Mouse (Mus musculus) hindbrain, embryonic 12.5 days (tissue): Measurements from ENCODE around the gene Dkkl1. TPM values are rescaled to one million over a fixed set of nuclear protein-coding genes. Genes with fewer than 3 reads are reported as not detected.

ENCODE experiments used
- ATAC-seq: fragments of 200-750 bp; cut with Nextera tagmentation; 2 replicates; pipeline ENCODE4 v1.8.0; 2017; ENCODE audit warnings: moderate TSS enrichment; ENCODE audit not compliant: low FRiP score
- H3K27ac ChIP-seq: fragments of 300-500 bp; sonication (generic); 2 replicates; pipeline ENCODE4 v1.5.1; 2016; ENCODE audit warnings: mild to moderate bottlenecking
- H3K27me3 ChIP-seq: fragments of 300-500 bp; sonication (generic); 2 replicates; pipeline ENCODE4 v1.6.1; 2016; ENCODE audit warnings: mild to moderate bottlenecking
- H3K36me3 ChIP-seq: fragments of 300-500 bp; sonication (generic); 2 replicates; pipeline ENCODE4 v1.6.1; 2016; ENCODE audit warnings: mild to moderate bottlenecking
- H3K4me1 ChIP-seq: fragments of 300-500 bp; sonication (generic); 2 replicates; pipeline ENCODE4 v1.6.1; 2016
- H3K4me2 ChIP-seq: fragments of 300-500 bp; sonication (generic); replicated peaks from 2 replicates; pipeline ENCODE4 v1.6.1; 2016; ENCODE audit warnings: mild to moderate bottlenecking
- H3K4me3 ChIP-seq: fragments of 300-500 bp; sonication (generic); 2 replicates; pipeline ENCODE4 v1.5.1; 2016; ENCODE audit warnings: mild to moderate bottlenecking
- H3K9ac ChIP-seq: fragments of 300-500 bp; sonication (generic); 2 replicates; pipeline ENCODE4 v1.6.1; 2016; ENCODE audit warnings: mild to moderate bottlenecking, moderate library complexity
- H3K9me3 ChIP-seq: fragments of 300-500 bp; sonication (generic); replicated peaks from 2 replicates; pipeline ENCODE4 v1.6.1; 2016; ENCODE audit warnings: mild to moderate bottlenecking
- WGBS: fragments of 180-500 bp; shearing (Covaris S2); methylation state at CpG from one replicate; pipeline ENCODE4 v1.1.7; 2016; 5-methylcytosine and 5-hydroxymethylcytosine counted together
- polyA plus RNA-seq: library from polyadenylated mRNA; unstranded; fragments of >200 nt; fragmentation: Nextera tagmentation; extraction: Ambion mirVana; gene quantifications from 2 replicates; pipeline ENCODE4 v1.2.1, GENCODE M21; 2016

Gene Dkkl1
- polyA plus RNA-seq, 1 experiment from 2014 or later, result 3.4 TPM

- no peak overlapping the region for H3K4me3 ChIP-seq
- no peak overlapping the region for H3K27ac ChIP-seq
- no peak for ATAC-seq
- H3K27me3 ChIP-seq, result peaks cover 29% of the 10 kb centered on the region
- 64% methylated on average over 5 of the region's 5 CpGs for WGBS
- no peaks in the 10 kb centered on the region for H3K36me3 ChIP-seq
- no peak overlapping the region for H3K9ac ChIP-seq
- no peak overlapping the region for H3K4me2 ChIP-seq
- H3K9me3 ChIP-seq, result no peaks in the 10 kb centered on the region
- H3K4me1 ChIP-seq, result peaks cover 5% of the 10 kb centered on the region
Measured at GRCm38 (mm10) chr7:45196994-45197393, 15.0 kb downstream of the Dkkl1 start.

DNA sequence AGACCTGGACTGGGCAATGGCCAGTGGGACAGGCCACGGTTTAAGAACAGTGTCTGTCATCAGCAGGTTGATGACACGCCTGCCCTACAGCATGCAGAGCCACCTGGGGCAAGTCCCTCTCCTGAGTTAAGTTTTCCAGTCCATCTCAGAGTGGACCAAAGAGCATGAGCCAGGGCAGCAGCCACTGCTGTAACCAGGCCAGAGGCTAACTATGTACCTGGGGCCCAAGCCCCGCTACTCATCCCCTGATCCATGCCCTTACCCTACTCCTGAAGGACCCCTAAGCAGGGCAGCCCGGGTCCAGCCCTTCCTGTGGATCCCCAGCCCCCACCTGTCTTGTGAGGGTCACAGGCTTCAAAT is 15.8 kb downstream of the Dkkl1 start:
- Histone ChIP-seq H3K4me1 (peaks cover 9% of the 10 kb centered on the region), H3K27ac (no peak overlapping the region), H3K27me3 (peaks cover 29% of the 10 kb centered on the region), H3K9me3 (no peaks in the 10 kb centered on the region), H3K36me3 (no peaks in the 10 kb centered on the region), H3K9ac (no peak overlapping the region), H3K4me3 (no peak overlapping the region), H3K4me2 (no peak overlapping the region)
- no peak for ATAC-seq
- WGBS, result 80% methylated on average over 4 of the region's 4 CpGs

DNA sequence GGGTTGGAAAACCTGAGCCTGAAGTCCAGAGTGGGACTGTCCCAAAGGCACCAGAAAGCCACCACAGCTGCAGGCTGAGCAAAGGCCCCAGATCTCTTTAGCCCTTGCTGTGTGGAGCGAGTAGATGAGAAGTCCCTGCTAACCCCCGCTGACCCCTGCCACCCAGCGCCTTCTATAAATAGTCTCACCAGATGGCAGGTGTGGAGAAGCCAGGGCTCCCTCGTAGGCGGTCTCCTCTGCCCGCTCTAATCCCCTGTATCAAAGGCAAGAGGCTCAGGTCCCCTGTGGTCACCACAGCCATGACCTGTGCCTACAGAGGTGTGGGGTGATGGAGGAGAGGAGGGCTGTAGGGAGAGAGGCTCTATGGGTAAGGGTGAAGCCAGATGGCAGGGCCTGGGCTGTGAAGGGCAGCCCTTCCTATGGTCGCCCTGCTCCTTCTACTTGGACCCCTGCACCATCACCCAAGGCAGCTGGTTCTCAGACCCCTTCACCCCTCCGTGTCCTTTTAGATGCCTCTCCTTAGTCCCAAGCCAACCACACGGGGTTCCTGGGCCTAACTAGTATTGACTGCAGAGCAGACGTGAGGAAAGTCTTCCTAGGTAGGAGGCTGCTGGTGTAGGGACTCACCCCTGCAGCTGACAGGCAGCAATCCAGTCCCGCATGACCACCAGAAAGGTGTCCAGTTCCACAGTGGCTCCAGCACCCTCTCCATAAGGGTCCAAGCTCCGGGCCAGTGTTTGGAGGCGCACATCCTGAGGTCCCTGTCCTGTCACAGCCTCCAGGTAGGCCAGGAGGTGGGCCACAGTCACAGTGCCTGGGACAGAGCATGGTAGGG is 16.4 kb downstream of the Dkkl1 start:
- ATAC-seq, result no peak
- Histone ChIP-seq H3K27me3 (peaks cover 27% of the 10 kb centered on the region), H3K27ac (no peak overlapping the region), H3K9me3 (no peaks in the 10 kb centered on the region), H3K4me2 (no peak overlapping the region), H3K4me1 (peaks cover 9% of the 10 kb centered on the region), H3K9ac (no peak overlapping the region), H3K4me3 (no peak overlapping the region), H3K36me3 (no peaks in the 10 kb centered on the region)
- WGBS, result 56% methylated on average over 13 of the region's 13 CpGs

GRCm38 (mm10) chr7:45193871-45194785 is 17.8 kb downstream of the Dkkl1 start:
- Histone ChIP-seq H3K27ac (no peak overlapping the region), H3K27me3 (peaks cover 31% of the 10 kb centered on the region), H3K9me3 (no peaks in the 10 kb centered on the region), H3K4me1 (peaks cover 9% of the 10 kb centered on the region), H3K4me2 (no peak overlapping the region), H3K9ac (no peak overlapping the region), H3K4me3 (no peak overlapping the region), H3K36me3 (no peaks in the 10 kb centered on the region)
- 74% methylated on average over 17 of the region's 17 CpGs for WGBS
- no peak for ATAC-seq

DNA sequence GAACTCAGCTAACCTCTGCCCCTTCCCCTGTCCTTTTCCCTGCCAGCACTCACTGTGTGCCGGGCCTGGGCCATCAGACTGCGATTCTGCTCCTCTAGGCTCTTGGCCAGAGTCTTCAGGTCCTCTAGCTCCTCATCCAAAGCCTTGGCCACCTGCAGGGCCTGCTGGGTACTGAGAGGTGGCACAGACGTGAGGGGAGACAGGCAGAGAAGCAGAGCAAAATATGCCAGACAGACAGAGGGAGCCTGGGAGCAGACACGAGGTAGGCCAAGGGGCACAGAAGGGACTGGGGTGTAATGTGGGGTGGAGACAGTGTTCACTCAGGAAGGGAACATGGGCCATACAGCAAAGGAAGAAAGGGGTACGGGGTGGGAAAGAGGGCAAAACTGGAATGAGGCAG is 18.5 kb downstream of the Dkkl1 start:
- WGBS, result 61% methylated on average over 5 of the region's 5 CpGs
- peaks cover 36% of the 10 kb centered on the region for H3K27me3 ChIP-seq
- no peak for ATAC-seq
- no peak overlapping the region for H3K4me2 ChIP-seq
- no peaks in the 10 kb centered on the region for H3K9me3 ChIP-seq
- no peak overlapping the region for H3K4me3 ChIP-seq
- no peak overlapping the region for H3K27ac ChIP-seq
- no peak overlapping the region for H3K9ac ChIP-seq
- H3K4me1 ChIP-seq, result peaks cover 9% of the 10 kb centered on the region
- no peaks in the 10 kb centered on the region for H3K36me3 ChIP-seq

DNA sequence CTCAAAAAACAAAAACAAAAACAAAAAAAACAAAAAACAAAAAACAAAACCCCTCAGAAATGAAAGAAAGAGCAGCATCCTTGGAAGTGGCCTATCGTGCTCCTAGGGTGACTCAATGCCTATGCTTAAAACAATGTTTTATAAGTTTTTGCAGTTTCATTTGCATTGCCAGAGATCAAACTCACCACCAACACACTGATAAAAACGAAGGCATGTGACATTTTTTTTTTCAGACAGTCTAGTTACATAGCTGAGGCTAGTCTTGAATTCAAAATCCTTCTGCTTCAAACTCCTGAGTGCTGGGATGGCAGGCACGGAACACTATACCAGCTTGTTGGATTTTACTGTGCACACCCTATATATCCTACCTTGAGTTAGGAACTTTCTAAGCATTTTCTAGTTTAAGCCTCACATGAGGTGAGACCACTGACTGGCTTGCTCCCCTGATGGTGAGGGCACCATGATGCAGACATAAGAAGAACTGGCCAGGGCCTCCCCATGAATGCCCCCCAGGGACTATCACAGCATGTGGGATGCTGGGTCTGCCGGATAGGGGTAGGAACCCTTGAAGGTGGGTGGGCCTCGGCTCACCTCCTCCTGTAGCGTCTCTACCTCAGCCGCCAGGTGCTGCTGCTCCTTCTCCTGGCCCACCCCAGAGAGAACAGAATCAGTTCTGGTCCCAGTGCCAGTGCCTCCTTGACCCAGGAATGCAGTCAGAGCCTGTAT is 19.2 kb downstream of the Dkkl1 start:
- Histone ChIP-seq H3K27me3 (peaks cover 43% of the 10 kb centered on the region), H3K4me2 (no peak overlapping the region), H3K4me3 (no peak overlapping the region), H3K9ac (no peak overlapping the region), H3K9me3 (no peaks in the 10 kb centered on the region), H3K4me1 (peaks cover 9% of the 10 kb centered on the region), H3K27ac (no peak overlapping the region), H3K36me3 (no peaks in the 10 kb centered on the region)
- WGBS, result 75% methylated on average over 7 of the region's 7 CpGs
- no peak for ATAC-seq

DNA sequence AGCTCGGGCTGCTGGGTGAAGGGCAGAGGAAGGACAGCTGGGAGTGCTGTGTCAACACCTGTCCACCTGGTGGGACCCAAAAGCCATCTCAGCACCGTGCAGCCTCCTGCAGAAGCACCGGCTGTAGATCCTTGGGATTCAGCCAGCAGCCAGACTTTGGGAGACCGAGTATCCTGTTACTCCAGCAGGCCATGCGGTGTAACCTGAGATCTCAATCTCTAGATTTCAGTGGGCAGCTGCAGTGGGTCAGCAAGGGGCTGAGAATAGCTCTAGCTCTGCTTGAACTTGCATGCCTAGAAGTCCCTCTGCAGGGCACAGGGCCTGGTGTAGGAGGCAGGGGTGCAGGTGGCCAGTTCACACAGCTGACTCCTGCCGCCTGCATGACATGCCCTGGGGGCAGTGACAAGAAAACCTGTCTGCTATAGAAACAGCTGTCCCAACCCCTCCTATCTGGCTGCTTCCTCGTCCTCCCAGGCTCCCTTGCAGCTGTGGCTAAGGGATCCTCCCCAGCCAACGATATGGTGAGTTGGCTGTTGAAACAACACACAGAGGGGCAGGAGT is 20.1 kb downstream of the Dkkl1 start:
- WGBS, result 21% methylated on average over 8 of the region's 8 CpGs
- ATAC-seq, result peak; percentile 24; the same call in 1 of the 2 replicates
- Histone ChIP-seq H3K27me3 (peaks cover 44% of the 10 kb centered on the region), H3K4me3 (no peak overlapping the region), H3K36me3 (no peaks in the 10 kb centered on the region), H3K4me2 (no peak overlapping the region; the same call in 1 of the 2 replicates), H3K4me1 (peaks cover 9% of the 10 kb centered on the region), H3K27ac (no peak overlapping the region), H3K9ac (no peak overlapping the region), H3K9me3 (no peaks in the 10 kb centered on the region)

DNA sequence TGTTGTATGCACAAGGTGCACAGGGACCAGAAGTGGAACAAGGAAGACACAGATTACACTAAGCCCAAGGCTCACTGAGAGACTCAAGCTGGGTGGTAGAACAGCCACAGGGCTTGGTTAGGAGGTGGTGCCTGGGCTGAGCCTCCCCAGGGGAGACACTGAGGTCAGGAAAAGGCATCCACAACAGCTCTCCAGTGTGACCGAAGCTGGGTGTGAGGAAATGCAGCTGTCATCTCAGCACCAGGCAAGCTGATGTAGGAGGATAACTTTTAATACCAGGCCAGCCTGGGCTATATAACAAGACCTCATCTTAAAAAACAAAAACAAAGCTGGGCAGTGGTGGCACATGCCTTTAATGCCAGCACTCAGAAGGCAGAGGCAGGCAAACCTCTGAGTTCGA is 20.8 kb downstream of the Dkkl1 start:
- Histone ChIP-seq H3K27me3 (peaks cover 46% of the 10 kb centered on the region), H3K9me3 (no peaks in the 10 kb centered on the region)
- 76% methylated on average over 2 of the region's 2 CpGs for WGBS

DNA sequence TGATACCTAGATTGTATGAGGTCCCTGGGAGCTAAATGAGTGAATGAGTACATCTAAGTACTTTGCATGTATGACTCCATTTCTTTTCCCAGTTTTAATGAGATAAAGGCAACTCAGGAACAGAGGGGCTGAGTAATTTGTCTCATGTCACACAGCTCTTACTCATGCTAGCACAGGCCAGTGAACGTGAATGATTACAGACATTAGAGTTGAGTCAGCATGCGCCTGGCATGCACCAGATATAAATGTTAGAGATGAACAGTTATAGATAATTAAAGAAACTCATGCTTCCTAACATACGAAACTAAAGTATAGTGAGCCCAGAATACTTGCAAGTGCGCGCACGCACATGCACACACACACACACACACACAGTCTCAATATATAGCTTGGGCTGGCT is 21.8 kb downstream of the Dkkl1 start:
- Histone ChIP-seq H3K4me2 (no peak overlapping the region), H3K4me1 (peaks cover 9% of the 10 kb centered on the region), H3K27ac (no peak overlapping the region), H3K9me3 (no peaks in the 10 kb centered on the region), H3K27me3 (peaks cover 54% of the 10 kb centered on the region), H3K36me3 (no peaks in the 10 kb centered on the region), H3K9ac (no peak overlapping the region), H3K4me3 (no peak overlapping the region)
- 91% methylated on average over 6 of the region's 6 CpGs for WGBS
- no peak for ATAC-seq

More for the DNA sequence above, 20.8 kb downstream of the Dkkl1 start:
- H3K4me2 ChIP-seq, result no peak overlapping the region
- no peak overlapping the region for H3K27ac ChIP-seq
- ATAC-seq, result no peak
- H3K9ac ChIP-seq, result no peak overlapping the region
- H3K4me1 ChIP-seq, result peaks cover 9% of the 10 kb centered on the region
- no peaks in the 10 kb centered on the region for H3K36me3 ChIP-seq
- H3K4me3 ChIP-seq, result no peak overlapping the region

DNA sequence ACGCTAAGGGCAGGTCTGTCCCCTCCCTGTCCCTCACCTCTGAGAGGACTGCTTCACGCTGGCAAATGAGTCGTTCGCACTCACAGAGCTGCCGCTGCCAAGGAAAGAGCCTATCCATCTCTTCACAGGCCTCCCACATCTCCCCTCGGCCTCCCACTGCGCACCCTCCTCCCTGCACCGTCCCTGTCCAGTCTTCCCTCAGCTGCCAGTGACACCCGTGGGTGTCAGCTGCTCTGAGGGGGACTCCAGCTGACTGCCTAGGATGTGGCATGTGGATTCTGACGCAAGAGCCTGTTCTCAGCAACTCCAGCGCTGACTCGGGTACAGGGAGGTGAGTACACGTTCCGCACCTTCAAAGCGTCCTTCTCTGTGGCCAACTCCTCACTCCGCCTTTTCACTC is 22.3 kb downstream of the Dkkl1 start:
- ATAC-seq, result no peak
- Histone ChIP-seq H3K27me3 (peaks cover 59% of the 10 kb centered on the region), H3K4me2 (no peak overlapping the region), H3K4me1 (peaks cover 14% of the 10 kb centered on the region), H3K9me3 (no peaks in the 10 kb centered on the region), H3K36me3 (no peaks in the 10 kb centered on the region), H3K9ac (no peak overlapping the region), H3K27ac (no peak overlapping the region), H3K4me3 (no peak overlapping the region)
- WGBS, result 56% methylated on average over 16 of the region's 16 CpGs

- H3K27ac ChIP-seq, result no peak overlapping the region
- no peak overlapping the region for H3K4me3 ChIP-seq
- H3K4me1 ChIP-seq, result peaks cover 22% of the 10 kb centered on the region
- no peaks in the 10 kb centered on the region for H3K9me3 ChIP-seq
- H3K36me3 ChIP-seq, result no peaks in the 10 kb centered on the region
- ATAC-seq, result no peak
- peaks cover 87% of the 10 kb centered on the region for H3K27me3 ChIP-seq
- WGBS, result 72% methylated on average over 7 of the region's 7 CpGs
- H3K9ac ChIP-seq, result no peak overlapping the region
- no peak overlapping the region for H3K4me2 ChIP-seq
Measured at GRCm38 (mm10) chr7:45185921-45186320, 26.0 kb downstream of the Dkkl1 start.

- H3K9me3 ChIP-seq, result no peaks in the 10 kb centered on the region
- H3K9ac ChIP-seq, result no peak overlapping the region
- no peak overlapping the region for H3K4me2 ChIP-seq
- WGBS, result 75% methylated on average over 7 of the region's 7 CpGs
- peaks cover 24% of the 10 kb centered on the region for H3K4me1 ChIP-seq
- no peaks in the 10 kb centered on the region for H3K36me3 ChIP-seq
- H3K27ac ChIP-seq, result no peak overlapping the region
- ATAC-seq, result no peak
- H3K27me3 ChIP-seq, result peaks cover 93% of the 10 kb centered on the region
- H3K4me3 ChIP-seq, result no peak overlapping the region
Measured at GRCm38 (mm10) chr7:45183672-45184071, 28.3 kb downstream of the Dkkl1 start.
